Mouse (Mus musculus) thymus, postnatal 10 days (tissue): ENCODE results near the gene Prl2c2.
"Not testable (repeated sequence)": the region's sequence is repeated elsewhere in the genome, so short reads cannot be mapped to it uniquely, and the experiment has no call there.

ENCODE experiments used
- DNase-seq, 2 experiments: peaks; one replicate each; pipeline ENCODE4 v3.0.0; 2021; ENCODE audit warnings: low spot score in 2 of 2

Gene Prl2c2

GRCm38 (mm10) chr13:13005283-13005682 is at the start of gene Prl2c2:
Gene Prl2c2 (minus strand): TSS chr13:13005383.
- not testable (repeated sequence) for DNase-seq

DNA sequence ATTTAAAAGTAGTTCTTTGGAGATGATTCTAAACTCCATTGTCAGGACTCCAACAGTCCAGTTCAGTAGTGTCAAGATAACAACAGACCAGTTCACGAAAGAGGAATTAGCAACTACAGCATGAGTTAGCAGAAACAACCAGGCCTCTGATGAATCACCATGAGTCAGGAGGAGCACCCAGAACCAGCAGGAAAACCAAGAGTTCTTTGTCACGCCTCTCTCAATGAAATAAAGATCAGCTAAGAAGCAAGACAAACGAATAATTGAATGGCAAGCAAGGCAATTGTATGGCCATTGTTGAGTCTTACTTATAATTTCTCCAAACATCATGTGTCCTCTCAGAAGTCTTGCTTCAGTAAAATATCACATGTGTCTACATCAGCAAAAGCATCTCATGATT is 20.7 kb upstream of the Prl2c2 start:
- DNase-seq = not testable (repeated sequence)

DNA sequence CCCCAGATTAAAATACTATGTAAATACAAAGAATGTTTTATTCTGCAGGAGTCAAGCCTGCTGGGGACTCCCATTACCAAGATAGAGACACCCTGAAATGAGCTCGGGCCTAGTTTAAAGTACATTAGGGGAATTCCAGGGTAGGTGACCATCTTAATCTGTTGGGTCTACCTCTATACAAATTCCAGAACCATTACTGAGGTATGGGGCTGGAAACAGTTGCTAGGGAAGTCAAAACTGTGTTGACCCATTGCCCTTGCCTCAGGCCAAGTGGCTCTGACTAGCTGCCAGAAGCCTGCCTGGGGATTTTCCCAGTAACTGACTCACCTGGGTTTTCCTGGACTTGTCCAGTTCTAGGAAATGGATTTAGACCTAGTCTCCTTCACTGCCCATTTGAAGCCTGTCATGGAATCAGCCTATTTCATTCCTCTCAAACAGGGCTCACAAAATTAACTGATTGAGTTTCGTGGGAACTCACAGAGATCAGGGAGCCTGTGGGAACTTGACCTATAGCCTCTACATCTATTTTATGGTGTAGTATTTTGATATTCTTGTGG is 8.9 kb upstream of the Prl2c2 start:
- DNase-seq = not testable (repeated sequence)
